Mouse (Mus musculus) forebrain, embryonic 14.5 days (tissue): Measurements from ENCODE around the gene Cyp2d22. TPM values are rescaled to one million over a fixed set of nuclear protein-coding genes. Genes with fewer than 3 reads are reported as not detected.
"Not testable (repeated sequence)": the region's sequence is repeated elsewhere in the genome, so short reads cannot be mapped to it uniquely, and the experiment has no call there.

Experiments
- ATAC-seq: fragments of 200-750 bp; cut with Nextera tagmentation; 2 replicates; pipeline ENCODE4 v1.8.0; 2017; ENCODE audit warnings: mild to moderate bottlenecking, moderate library complexity
- DNase-seq: peaks from one replicate; pipeline ENCODE4 v3.0.0-alpha.2; 2015; ENCODE audit warnings: low spot score
- H3K27ac ChIP-seq: fragments of 300-500 bp; sonication (generic); 2 replicates; pipeline ENCODE4 v1.5.1; 2014; ENCODE audit warnings: low read depth, mild to moderate bottlenecking, control low read depth, low read length, moderate library complexity
- H3K27me3 ChIP-seq: fragments of 300-500 bp; sonication (generic); replicated peaks from 2 replicates; pipeline ENCODE4 v1.6.1; 2014; ENCODE audit warnings: low read length, control low read depth, mixed read lengths; ENCODE audit not compliant: control insufficient read depth, insufficient read depth
- H3K36me3 ChIP-seq: fragments of 300-500 bp; sonication (generic); 2 replicates; pipeline ENCODE4 v1.6.1; 2014; ENCODE audit warnings: low read length, control low read depth; ENCODE audit not compliant: control insufficient read depth, insufficient read depth
- H3K4me1 ChIP-seq: fragments of 300-500 bp; sonication (generic); 2 replicates; pipeline ENCODE4 v1.6.1; 2014; ENCODE audit warnings: antibody characterized with exemption, low read length, control low read depth; ENCODE audit not compliant: control insufficient read depth, insufficient read depth
- H3K4me2 ChIP-seq: fragments of 300-500 bp; sonication (generic); 2 replicates; pipeline ENCODE4 v1.6.1; 2014; ENCODE audit warnings: mild to moderate bottlenecking, control low read depth, low read length
- H3K4me3 ChIP-seq: fragments of 300-500 bp; sonication (generic); 2 replicates; pipeline ENCODE4 v1.5.1; 2014; ENCODE audit warnings: low read depth, low read length, control low read depth
- H3K9ac ChIP-seq: fragments of 300-500 bp; sonication (generic); 2 replicates; pipeline ENCODE4 v1.6.1; 2014; ENCODE audit warnings: mild to moderate bottlenecking, low read length, control low read depth, moderate library complexity
- H3K9me3 ChIP-seq: fragments of 300-500 bp; sonication (generic); replicated peaks from 2 replicates; pipeline ENCODE4 v1.6.1; 2016; ENCODE audit warnings: low read length, control low read depth, mixed read lengths; ENCODE audit not compliant: control insufficient read depth
- WGBS: fragments of 180-500 bp; shearing (Covaris S2); extraction: QIAGEN DNeasy Blood & Tissue Kit; methylation state at CpG from one replicate; pipeline ENCODE4 v1.1.7; 2014; 5-methylcytosine and 5-hydroxymethylcytosine counted together
- polyA plus RNA-seq: library from polyadenylated mRNA; unstranded; fragments of >200 nt; fragmentation: Nextera tagmentation; extraction: Ambion mirVana; gene quantifications from 2 replicates; pipeline ENCODE4 v1.2.1, GENCODE M21; 2014

Gene Cyp2d22
- polyA plus RNA-seq, 1 experiment from 2014 or later: 0.63 TPM

DNA sequence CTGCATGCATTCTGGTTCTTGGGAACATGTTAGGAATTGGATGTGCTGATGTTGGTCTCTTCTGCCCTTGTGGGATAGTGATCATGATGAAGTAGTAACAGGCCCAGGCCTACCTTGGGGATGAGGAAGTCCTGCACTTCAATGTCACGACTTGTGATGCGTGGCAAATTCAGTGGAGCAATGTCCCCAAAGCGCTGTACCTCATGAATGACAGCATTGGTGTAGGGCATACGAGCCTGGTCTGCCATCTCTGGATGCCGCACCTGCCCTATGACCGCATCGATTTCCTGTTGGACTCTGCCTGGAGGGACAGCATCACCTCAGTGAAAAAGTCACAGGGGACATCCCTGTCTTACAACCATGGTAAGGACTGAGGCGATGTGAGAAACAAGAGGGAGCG, 23.5 kb upstream of the Cyp2d22 start:
- no peak overlapping the region for H3K4me2 ChIP-seq
- ATAC-seq (no peak), DNase-seq (no peak)
- H3K36me3 ChIP-seq: no peaks in the 10 kb centered on the region
- no peaks in the 10 kb centered on the region for H3K9me3 ChIP-seq
- H3K27me3 ChIP-seq: no peaks in the 10 kb centered on the region
- 93% methylated on average over 9 of the region's 9 CpGs for WGBS
- H3K4me3 ChIP-seq: no peak overlapping the region
- no peaks in the 10 kb centered on the region for H3K4me1 ChIP-seq
- H3K27ac ChIP-seq: no peak overlapping the region
- H3K9ac ChIP-seq: no peak overlapping the region

GRCm38 (mm10) chr15:82402741-82403140, 22.7 kb upstream of the Cyp2d22 start:
- no peaks in the 10 kb centered on the region for H3K9me3 ChIP-seq
- H3K4me3 ChIP-seq: no peak overlapping the region
- no peak for ATAC-seq
- WGBS: 79% methylated on average over 6 of the region's 6 CpGs
- no peak overlapping the region for H3K27ac ChIP-seq
- no peak overlapping the region for H3K4me2 ChIP-seq
- no peaks in the 10 kb centered on the region for H3K4me1 ChIP-seq
- H3K27me3 ChIP-seq: no peaks in the 10 kb centered on the region
- H3K9ac ChIP-seq: no peak overlapping the region
- no peak for DNase-seq
- H3K36me3 ChIP-seq: no peaks in the 10 kb centered on the region

DNA sequence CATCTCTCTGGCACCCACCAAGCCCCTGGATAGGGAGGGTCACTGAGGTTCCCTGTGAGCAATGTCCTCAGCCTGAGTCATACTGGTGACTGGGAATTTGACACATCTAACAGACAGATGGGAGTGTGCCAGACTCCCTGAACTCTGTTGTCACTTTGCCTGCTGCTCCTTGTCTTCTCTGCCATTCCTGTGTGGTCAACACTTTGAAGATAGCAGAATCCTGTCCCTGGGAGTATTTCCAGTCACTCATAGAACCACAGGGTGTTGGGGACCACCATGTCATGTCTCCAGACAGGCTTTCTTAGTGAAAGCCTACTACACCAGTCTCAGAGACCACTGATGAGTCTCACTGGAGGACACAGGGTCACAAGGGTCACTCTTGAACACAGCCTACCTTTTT, 22.0 kb upstream of the Cyp2d22 start:
- ATAC-seq (no peak), DNase-seq (no peak)
- Histone ChIP-seq H3K36me3 (no peaks in the 10 kb centered on the region), H3K27ac (no peak overlapping the region), H3K4me1 (no peaks in the 10 kb centered on the region), H3K9ac (no peak overlapping the region), H3K27me3 (no peaks in the 10 kb centered on the region), H3K4me2 (no peak overlapping the region), H3K9me3 (no peaks in the 10 kb centered on the region), H3K4me3 (no peak overlapping the region)

DNA sequence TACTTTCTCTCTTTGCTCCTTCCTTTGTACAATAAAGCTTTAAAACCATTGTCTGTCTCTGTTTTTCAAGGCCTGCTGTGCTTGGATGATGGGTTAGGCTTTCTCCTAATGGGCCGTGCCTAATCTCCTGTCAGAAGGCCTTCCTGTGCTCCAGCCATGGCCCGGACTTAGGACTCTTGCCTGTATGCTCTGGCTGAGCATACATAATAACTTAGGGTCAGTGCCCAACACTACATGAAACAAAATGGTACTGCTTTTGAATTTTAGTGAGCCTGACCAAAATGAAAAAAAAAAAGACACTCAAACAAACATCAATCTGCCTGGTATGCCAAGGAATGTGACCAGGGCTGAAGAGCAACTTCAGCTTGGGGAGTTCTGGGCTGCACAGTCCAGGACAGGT, 21.5 kb upstream of the Cyp2d22 start:
- Histone ChIP-seq H3K36me3 (no peaks in the 10 kb centered on the region), H3K27ac (no peak overlapping the region), H3K27me3 (no peaks in the 10 kb centered on the region), H3K4me2 (no peak overlapping the region), H3K4me3 (no peak overlapping the region), H3K4me1 (no peaks in the 10 kb centered on the region), H3K9me3 (no peaks in the 10 kb centered on the region), H3K9ac (no peak overlapping the region)
- DNase-seq (no peak), ATAC-seq (no peak)
- WGBS: 45% methylated on average over 2 of the region's 2 CpGs

GRCm38 (mm10) chr15:82395955-82396354, 15.9 kb upstream of the Cyp2d22 start:
- WGBS: 89% methylated on average over 3 of the region's 3 CpGs
- not testable (repeated sequence) for H3K27ac ChIP-seq

DNA sequence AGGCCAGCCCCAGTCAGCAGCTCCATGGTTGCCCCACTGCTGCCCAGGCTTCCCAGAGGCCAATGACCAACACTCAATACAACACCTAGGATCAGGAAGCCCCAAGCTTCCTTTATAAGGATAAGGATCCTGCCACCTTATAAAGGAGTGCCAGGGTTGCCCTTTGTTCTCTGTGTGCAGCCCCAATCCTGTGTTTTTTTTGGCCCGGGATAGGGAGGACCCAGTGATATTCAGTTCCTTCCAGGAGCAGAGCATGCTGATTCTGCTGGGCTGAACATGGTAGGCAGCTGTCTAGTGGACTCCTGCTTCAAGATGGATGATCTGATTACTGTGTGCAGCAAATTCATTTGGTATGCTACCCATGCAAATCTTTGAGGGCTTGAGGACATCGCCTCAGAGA, 13.9 kb upstream of the Cyp2d22 start, which contains the start of gene Cyp2d11:
Gene Cyp2d11 (minus strand): TSS at position 101 of the 400 bp plus-strand sequence.
- ATAC-seq, DNase-seq, H3K9me3 ChIP-seq, H3K27ac ChIP-seq, H3K4me2 ChIP-seq, H3K27me3 ChIP-seq, H3K9ac ChIP-seq, H3K4me1 ChIP-seq, H3K4me3 ChIP-seq, H3K36me3 ChIP-seq: not testable (repeated sequence)
- 81% methylated on average over 2 of the region's 2 CpGs for WGBS

More at GRCm38 (mm10) chr15:82395955-82396354, 15.9 kb upstream of the Cyp2d22 start:
- not testable (repeated sequence) for ATAC-seq, H3K9me3 ChIP-seq, DNase-seq, H3K36me3 ChIP-seq, H3K4me2 ChIP-seq, H3K4me3 ChIP-seq, H3K4me1 ChIP-seq, H3K9ac ChIP-seq, H3K27me3 ChIP-seq

DNA sequence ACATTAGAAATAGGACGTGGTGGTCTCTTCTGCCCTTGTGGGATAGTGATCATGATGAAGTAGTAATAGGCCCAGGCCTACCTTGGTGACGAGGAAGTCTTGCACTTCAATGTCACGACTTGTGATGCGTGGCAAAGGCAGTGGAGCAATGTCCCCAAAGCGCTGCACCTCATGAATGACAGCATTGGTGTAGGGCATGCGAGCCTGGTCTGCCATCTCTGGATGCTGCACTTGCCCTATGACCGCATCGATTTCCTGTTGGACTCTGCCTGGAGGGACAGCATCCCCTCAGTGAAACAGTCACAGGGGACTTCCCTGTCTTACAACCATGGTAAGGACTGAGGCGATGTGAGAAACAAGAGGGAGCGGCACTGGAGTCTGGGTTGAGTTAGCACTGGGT, 9.9 kb upstream of the Cyp2d22 start:
- not testable (repeated sequence) for H3K4me2 ChIP-seq, ATAC-seq, DNase-seq, H3K4me1 ChIP-seq, H3K36me3 ChIP-seq, H3K9me3 ChIP-seq, H3K27me3 ChIP-seq, H3K27ac ChIP-seq, H3K9ac ChIP-seq, H3K4me3 ChIP-seq
- WGBS: 88% methylated on average over 10 of the region's 10 CpGs

- no peak for DNase-seq
- Histone ChIP-seq H3K36me3 (no peaks in the 10 kb centered on the region), H3K27me3 (no peaks in the 10 kb centered on the region), H3K4me3 (no peak overlapping the region), H3K4me1 (peaks cover 1% of the 10 kb centered on the region; the same call in 1 of the 2 replicates), H3K9me3 (no peaks in the 10 kb centered on the region), H3K4me2 (no peak overlapping the region), H3K27ac (no peak overlapping the region), H3K9ac (no peak overlapping the region)
- 89% methylated on average over 2 of the region's 2 CpGs for WGBS
- no peak for ATAC-seq
Observed at GRCm38 (mm10) chr15:82385729-82386128, 5.7 kb upstream of the Cyp2d22 start.

DNA sequence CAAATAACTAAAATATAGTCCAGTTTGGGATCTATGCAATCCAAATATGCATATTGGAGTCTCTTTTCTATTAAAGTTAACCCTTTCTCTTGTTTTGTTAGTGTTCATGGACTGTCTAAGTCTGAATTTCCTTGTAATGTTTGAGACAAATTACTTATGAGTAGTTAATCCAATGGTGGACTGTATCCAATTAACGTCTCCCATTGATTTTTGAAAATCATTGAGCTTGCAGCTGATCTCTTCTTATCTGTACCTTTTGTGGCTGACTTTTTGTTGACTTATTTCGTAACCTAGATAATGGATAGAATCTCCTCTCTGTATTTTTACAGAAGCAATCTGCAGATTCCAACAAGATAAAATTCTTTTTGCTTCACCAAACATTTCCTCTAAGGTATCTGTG, 2.4 kb upstream of the Cyp2d22 start:
- no peak overlapping the region for H3K9ac ChIP-seq
- no peak overlapping the region for H3K4me2 ChIP-seq
- ATAC-seq (no peak), DNase-seq (no peak)
- no peaks in the 10 kb centered on the region for H3K36me3 ChIP-seq
- H3K4me1 ChIP-seq: peaks cover 5% of the 10 kb centered on the region; the same call in 1 of the 2 replicates
- H3K9me3 ChIP-seq: no peaks in the 10 kb centered on the region
- H3K27ac ChIP-seq: no peak overlapping the region
- 84% methylated on average over 2 of the region's 2 CpGs for WGBS
- no peaks in the 10 kb centered on the region for H3K27me3 ChIP-seq
- no peak overlapping the region for H3K4me3 ChIP-seq
